Mouse (Mus musculus) heart, embryonic 15.5 days (tissue): ENCODE data around the gene Magi1. TPM values are rescaled to one million over a fixed set of nuclear protein-coding genes. Genes with fewer than 3 reads are reported as not detected.
A peak's percentile ranks its signal among the peaks of the same experiment; 100 is the strongest.

ENCODE experiments used
- ATAC-seq: fragments of 200-750 bp; cut with Nextera tagmentation; replicated peaks from 2 replicates; pipeline ENCODE4 v1.8.0; 2017; ENCODE audit warnings: low read depth, moderate TSS enrichment; ENCODE audit not compliant: insufficient number of reproducible peaks, insufficient read depth, low FRiP score
- H3K27ac ChIP-seq: fragments of 300-500 bp; sonication (generic); 2 replicates; pipeline ENCODE4 v1.5.1; 2015; ENCODE audit warnings: mild to moderate bottlenecking, inconsistent platforms
- H3K27me3 ChIP-seq: fragments of 300-500 bp; sonication (generic); 2 replicates; pipeline ENCODE4 v1.6.1; 2015; ENCODE audit warnings: inconsistent platforms
- H3K36me3 ChIP-seq: fragments of 300-500 bp; sonication (generic); 2 replicates; pipeline ENCODE4 v1.6.1; 2015; ENCODE audit warnings: mild to moderate bottlenecking, inconsistent platforms
- H3K4me1 ChIP-seq: fragments of 300-500 bp; sonication (generic); replicated peaks from 2 replicates; pipeline ENCODE4 v1.6.1; 2015; ENCODE audit warnings: inconsistent platforms
- H3K4me2 ChIP-seq: fragments of 300-500 bp; sonication (generic); 2 replicates; pipeline ENCODE4 v1.6.1; 2015; ENCODE audit warnings: inconsistent platforms, mild to moderate bottlenecking, moderate library complexity
- H3K4me3 ChIP-seq: fragments of 300-500 bp; sonication (generic); 2 replicates; pipeline ENCODE4 v1.5.1; 2015; ENCODE audit warnings: mild to moderate bottlenecking, inconsistent platforms
- H3K9ac ChIP-seq: fragments of 300-500 bp; sonication (generic); 2 replicates; pipeline ENCODE4 v1.6.1; 2015; ENCODE audit warnings: mild to moderate bottlenecking, inconsistent platforms
- H3K9me3 ChIP-seq: fragments of 300-500 bp; sonication (generic); replicated peaks from 2 replicates; pipeline ENCODE4 v1.6.1; 2016; ENCODE audit warnings: inconsistent platforms
- WGBS: fragments of 180-500 bp; shearing (Covaris S2); methylation state at CpG from one replicate; pipeline ENCODE4 v1.1.7; 2015; ENCODE audit warnings: mixed read lengths; 5-methylcytosine and 5-hydroxymethylcytosine counted together
- polyA plus RNA-seq: library from polyadenylated mRNA; unstranded; fragments of >200 nt; fragmentation: Nextera tagmentation; extraction: Ambion mirVana; gene quantifications from 2 replicates; pipeline ENCODE4 v1.2.1, GENCODE M21; 2015

Gene Magi1
- polyA plus RNA-seq, 1 experiment from 2014 or later, result 7.5 TPM

GRCm38 (mm10) chr6:94230129-94230528 lies 53.6 kb downstream of the Magi1 start:
- ATAC-seq, result no peak
- H3K4me1 ChIP-seq, result peaks cover 48% of the 10 kb centered on the region
- 29% methylated on average over 3 of the region's 3 CpGs for WGBS

DNA sequence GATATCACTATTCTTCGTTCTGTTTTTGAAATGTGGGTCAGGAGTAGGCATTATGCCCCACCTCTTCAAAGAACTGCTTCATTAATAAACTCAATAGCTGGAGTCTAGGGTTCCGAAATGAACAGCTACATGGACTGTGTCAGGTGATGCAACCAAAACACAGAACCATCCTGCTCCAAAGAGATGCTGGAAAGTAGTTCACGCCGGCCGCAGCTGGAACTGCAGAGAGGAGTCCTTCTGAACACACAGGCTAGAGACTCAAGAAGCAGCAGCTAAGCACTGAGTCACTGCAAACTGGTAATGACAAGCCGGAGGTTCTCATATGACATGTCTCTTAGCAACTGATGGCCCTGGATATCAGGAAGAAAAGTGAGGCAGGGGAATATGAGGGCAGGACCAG lies 57.5 kb downstream of the Magi1 start:
- no peaks in the 10 kb centered on the region for H3K9me3 ChIP-seq

More at GRCm38 (mm10) chr6:94230129-94230528, 53.6 kb downstream of the Magi1 start:
- H3K9ac ChIP-seq, result no peak overlapping the region
- H3K4me3 ChIP-seq, result no peak overlapping the region
- no peaks in the 10 kb centered on the region for H3K27me3 ChIP-seq
- peak overlapping the region; percentile 10; the same call in 1 of the 2 replicates for H3K4me2 ChIP-seq
- H3K27ac ChIP-seq, result peak overlapping the region; percentile 58
- H3K9me3 ChIP-seq, result no peaks in the 10 kb centered on the region
- no peaks in the 10 kb centered on the region for H3K36me3 ChIP-seq

DNA sequence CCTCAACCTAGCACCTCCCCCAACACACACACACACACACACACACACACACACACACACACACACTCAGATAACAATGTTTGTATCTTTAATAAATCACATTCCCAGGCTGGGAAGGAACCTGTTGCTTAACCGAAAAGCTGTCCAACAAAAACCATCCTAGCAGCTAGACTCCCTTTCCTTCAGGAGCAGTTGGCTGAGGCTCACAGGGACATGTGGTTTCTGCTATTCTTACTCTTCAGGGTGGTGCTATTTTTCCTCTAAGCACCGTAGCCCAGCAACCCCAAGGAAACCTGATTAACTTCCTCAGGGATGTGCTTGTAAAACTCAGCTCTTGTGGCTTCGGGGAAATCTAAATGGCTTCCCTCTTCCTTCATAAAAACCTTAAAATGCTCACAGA lies 57.9 kb downstream of the Magi1 start:
- 24% methylated on average over 3 of the region's 3 CpGs for WGBS
- Histone ChIP-seq H3K36me3 (no peaks in the 10 kb centered on the region), H3K4me3 (no peak overlapping the region), H3K4me2 (peak overlapping the region; percentile 19; the same call in 1 of the 2 replicates), H3K9ac (no peak overlapping the region), H3K27me3 (no peaks in the 10 kb centered on the region), H3K9me3 (no peaks in the 10 kb centered on the region), H3K4me1 (peaks cover 56% of the 10 kb centered on the region), H3K27ac (peak overlapping the region; percentile 46)
- peak; percentile 77 for ATAC-seq

More for the DNA sequence above, 57.5 kb downstream of the Magi1 start:
- H3K9ac ChIP-seq, result no peak overlapping the region
- peak overlapping the region; percentile 46 for H3K27ac ChIP-seq
- peak; percentile 45; the same call in 1 of the 2 replicates for ATAC-seq
- H3K27me3 ChIP-seq, result no peaks in the 10 kb centered on the region
- no peak overlapping the region for H3K4me3 ChIP-seq
- no peak overlapping the region; the same call in 1 of the 2 replicates for H3K4me2 ChIP-seq
- H3K4me1 ChIP-seq, result peaks cover 60% of the 10 kb centered on the region
- no peaks in the 10 kb centered on the region for H3K36me3 ChIP-seq
- WGBS, result 52% methylated on average over 6 of the region's 6 CpGs

DNA sequence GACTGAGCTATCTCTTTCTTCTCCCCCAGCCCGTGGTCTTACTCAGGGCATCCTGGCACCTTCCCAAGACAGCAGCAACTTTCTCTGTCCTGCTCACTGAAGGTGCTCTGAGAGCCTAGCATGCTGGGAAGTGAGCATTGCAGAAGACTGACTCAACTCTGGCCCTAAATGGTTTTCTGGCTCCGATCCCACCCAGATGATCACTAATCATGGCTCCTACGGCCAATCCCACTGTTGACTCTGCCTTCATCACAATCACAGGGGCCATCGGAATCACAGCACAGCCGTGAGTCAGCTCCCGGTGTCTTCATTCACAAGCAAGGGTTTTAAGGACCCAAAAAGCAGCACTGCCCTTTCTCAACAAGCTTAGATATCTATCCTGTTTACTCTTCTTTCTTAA lies 58.6 kb downstream of the Magi1 start:
- Histone ChIP-seq H3K36me3 (no peaks in the 10 kb centered on the region), H3K27me3 (no peaks in the 10 kb centered on the region), H3K27ac (peak overlapping the region; percentile 46), H3K9ac (no peak overlapping the region), H3K9me3 (no peaks in the 10 kb centered on the region), H3K4me2 (peak overlapping the region; percentile 19; the same call in 1 of the 2 replicates), H3K4me3 (no peak overlapping the region), H3K4me1 (peaks cover 51% of the 10 kb centered on the region)
- ATAC-seq, result no peak
- 37% methylated on average over 6 of the region's 6 CpGs for WGBS

DNA sequence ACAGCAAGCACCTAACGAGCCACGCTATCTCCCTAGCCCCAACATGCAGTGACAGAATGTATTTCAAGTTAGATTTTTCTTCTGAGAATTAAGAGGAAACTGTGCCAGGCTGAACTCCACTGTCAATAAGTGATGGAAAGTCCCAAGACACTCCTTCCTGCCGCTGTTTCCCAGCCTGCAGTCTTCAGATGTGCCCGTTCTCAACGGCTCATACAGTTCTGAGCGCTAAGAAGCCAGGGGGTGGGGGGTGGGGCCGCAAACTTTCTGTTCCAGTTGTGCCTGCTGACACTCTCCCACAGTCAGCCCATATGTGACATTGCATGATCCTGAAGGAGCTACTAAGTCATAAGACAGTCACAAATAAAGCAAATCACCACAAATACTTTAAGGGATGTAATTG lies 61.5 kb downstream of the Magi1 start:
- Histone ChIP-seq H3K27me3 (no peaks in the 10 kb centered on the region), H3K9me3 (no peaks in the 10 kb centered on the region), H3K27ac (no peak overlapping the region), H3K4me2 (no peak overlapping the region), H3K4me3 (no peak overlapping the region), H3K4me1 (peaks cover 71% of the 10 kb centered on the region), H3K36me3 (no peaks in the 10 kb centered on the region), H3K9ac (no peak overlapping the region)
- 42% methylated on average over 7 of the region's 7 CpGs for WGBS
- ATAC-seq, result no peak

DNA sequence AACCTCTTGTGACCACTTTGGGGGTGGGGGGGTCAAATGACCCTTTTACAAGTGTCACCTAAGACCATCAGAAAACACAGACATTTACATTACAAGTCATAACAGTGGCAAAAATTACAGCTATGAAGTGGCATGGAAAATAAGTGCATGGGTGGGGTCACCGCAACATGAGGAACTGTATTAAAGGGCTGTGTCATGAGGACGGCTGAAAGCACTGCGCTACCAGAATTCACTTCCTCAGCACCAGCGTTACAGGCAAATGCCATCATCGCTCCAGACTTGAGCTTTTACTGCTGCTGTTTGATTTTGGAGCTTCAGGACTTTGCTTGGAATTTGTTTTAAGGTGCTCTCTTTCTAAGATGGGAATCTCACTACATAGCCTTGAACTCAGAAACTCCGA lies 62.0 kb downstream of the Magi1 start:
- ATAC-seq, result no peak
- 72% methylated on average over 6 of the region's 6 CpGs for WGBS
- Histone ChIP-seq H3K27ac (no peak overlapping the region), H3K9me3 (no peaks in the 10 kb centered on the region), H3K4me2 (no peak overlapping the region), H3K9ac (no peak overlapping the region), H3K4me1 (peaks cover 73% of the 10 kb centered on the region), H3K27me3 (no peaks in the 10 kb centered on the region), H3K4me3 (no peak overlapping the region), H3K36me3 (no peaks in the 10 kb centered on the region)

DNA sequence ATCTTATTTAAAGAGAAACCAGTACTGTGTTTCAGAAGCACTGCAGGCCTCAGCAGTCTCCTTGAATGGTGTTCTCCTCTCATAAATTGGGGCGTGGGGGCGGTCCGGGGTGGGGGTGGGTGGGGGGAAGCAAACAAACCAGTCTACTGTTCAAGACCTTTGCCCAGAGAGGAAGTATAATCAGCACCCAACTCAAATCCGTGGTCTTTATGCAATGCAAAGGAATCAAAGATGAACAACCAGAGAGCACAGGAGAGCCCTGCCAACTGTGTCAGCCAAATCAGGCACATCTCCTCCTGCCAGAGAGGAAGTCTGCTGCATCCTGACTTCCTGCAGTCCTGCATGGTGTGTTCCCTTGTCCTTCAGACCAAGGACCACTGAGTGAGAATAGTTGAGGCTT lies 65.6 kb downstream of the Magi1 start:
- no peaks in the 10 kb centered on the region for H3K27me3 ChIP-seq
- H3K4me3 ChIP-seq, result no peak overlapping the region
- H3K4me1 ChIP-seq, result peaks cover 69% of the 10 kb centered on the region
- H3K36me3 ChIP-seq, result no peaks in the 10 kb centered on the region
- no peak overlapping the region for H3K4me2 ChIP-seq
- H3K27ac ChIP-seq, result peak overlapping the region; percentile 37; the same call in 1 of the 2 replicates
- H3K9ac ChIP-seq, result no peak overlapping the region
- no peaks in the 10 kb centered on the region for H3K9me3 ChIP-seq
- no peak for ATAC-seq
- 74% methylated on average over 4 of the region's 4 CpGs for WGBS

- H3K4me2 ChIP-seq, result 0 out of 2 replicates have a peak overlapping the region, but pooled peaks have one; percentile 12
- ATAC-seq, result no peak
- no peaks in the 10 kb centered on the region for H3K9me3 ChIP-seq
- 79% methylated on average over 4 of the region's 4 CpGs for WGBS
- no peak overlapping the region for H3K9ac ChIP-seq
- peaks cover 66% of the 10 kb centered on the region for H3K4me1 ChIP-seq
- H3K4me3 ChIP-seq, result no peak overlapping the region
- no peaks in the 10 kb centered on the region for H3K27me3 ChIP-seq
- peak overlapping the region; percentile 93 for H3K27ac ChIP-seq
- H3K36me3 ChIP-seq, result no peaks in the 10 kb centered on the region
These were observed 67.9 kb downstream of the Magi1 start for GRCm38 (mm10) chr6:94215834-94216233.

GRCm38 (mm10) chr6:94214895-94215538 lies 68.7 kb downstream of the Magi1 start:
- Histone ChIP-seq H3K4me1 (peaks cover 63% of the 10 kb centered on the region), H3K36me3 (no peaks in the 10 kb centered on the region), H3K27me3 (no peaks in the 10 kb centered on the region), H3K27ac (peak overlapping the region; percentile 93), H3K4me2 (peak overlapping the region; percentile 12; the same call in 1 of the 2 replicates), H3K9ac (peak overlapping the region; percentile 16; the same call in 1 of the 2 replicates), H3K4me3 (no peak overlapping the region), H3K9me3 (no peaks in the 10 kb centered on the region)
- 41% methylated on average over 7 of the region's 7 CpGs for WGBS
- ATAC-seq, result peak; percentile 78

DNA sequence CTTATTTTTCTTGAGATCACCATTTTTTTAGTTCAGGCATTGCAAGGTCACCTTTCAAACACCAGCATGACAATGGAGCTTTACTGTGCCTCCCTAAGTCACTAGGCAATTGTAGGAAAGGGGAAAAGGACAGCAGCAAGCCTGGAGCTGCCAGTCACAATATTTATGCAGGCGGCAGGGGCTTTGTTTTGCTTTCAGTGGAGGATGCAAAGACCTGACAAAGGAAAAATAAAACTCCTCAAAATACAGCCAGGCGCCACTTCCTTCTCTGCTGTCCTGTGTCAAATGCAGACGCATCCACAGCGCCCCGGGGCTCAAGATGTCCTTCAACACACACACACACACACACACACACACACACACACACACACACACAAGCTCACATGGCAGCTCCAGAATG lies 77.8 kb downstream of the Magi1 start:
- Histone ChIP-seq H3K27me3 (no peaks in the 10 kb centered on the region), H3K36me3 (no peaks in the 10 kb centered on the region), H3K9me3 (no peaks in the 10 kb centered on the region), H3K4me2 (no peak overlapping the region), H3K27ac (peak overlapping the region; percentile 53), H3K4me1 (peaks cover 59% of the 10 kb centered on the region), H3K9ac (no peak overlapping the region), H3K4me3 (no peak overlapping the region)
- 38% methylated on average over 5 of the region's 5 CpGs for WGBS
- ATAC-seq, result no peak

- H3K9ac ChIP-seq, result no peak overlapping the region
- no peak overlapping the region for H3K4me3 ChIP-seq
- H3K27me3 ChIP-seq, result no peaks in the 10 kb centered on the region
- no peaks in the 10 kb centered on the region for H3K9me3 ChIP-seq
- peaks cover 61% of the 10 kb centered on the region for H3K4me1 ChIP-seq
- H3K36me3 ChIP-seq, result no peaks in the 10 kb centered on the region
- ATAC-seq, result 0 out of 2 replicates have a peak, but pooled peaks have one; percentile 19
- WGBS, result 7% methylated on average over 5 of the region's 5 CpGs
- H3K27ac ChIP-seq, result peak overlapping the region; percentile 51
- H3K4me2 ChIP-seq, result peak overlapping the region; percentile 30; the same call in 1 of the 2 replicates
These were observed 80.0 kb downstream of the Magi1 start for GRCm38 (mm10) chr6:94203642-94204145.

DNA sequence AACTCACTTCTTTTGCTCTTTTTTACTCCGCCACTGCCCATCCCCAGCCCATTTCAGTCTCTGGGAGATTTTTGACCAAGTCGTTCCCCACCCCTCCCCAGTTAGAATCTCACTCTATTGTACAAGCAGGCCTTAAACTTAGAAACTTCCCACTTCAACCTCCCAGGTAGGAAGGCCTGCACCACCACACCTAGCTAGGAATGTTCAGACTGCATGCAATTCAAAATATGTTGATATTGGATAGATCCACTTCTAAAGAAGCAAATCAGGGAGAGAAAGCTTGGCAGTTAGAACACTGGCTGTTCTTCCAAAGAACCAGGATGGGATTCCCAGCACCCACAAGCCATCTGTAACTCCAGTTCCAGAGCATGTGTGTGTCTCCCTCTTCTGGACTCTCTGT lies 81.8 kb downstream of the Magi1 start:
- Histone ChIP-seq H3K9ac (no peak overlapping the region), H3K36me3 (no peaks in the 10 kb centered on the region), H3K9me3 (no peaks in the 10 kb centered on the region), H3K4me1 (peaks cover 56% of the 10 kb centered on the region), H3K4me2 (no peak overlapping the region), H3K4me3 (no peak overlapping the region), H3K27me3 (no peaks in the 10 kb centered on the region), H3K27ac (no peak overlapping the region)
- WGBS, result 93% methylated on average over 2 of the region's 2 CpGs
- no peak for ATAC-seq
